22 mouse cellular contexts compared by ENCODE assay signal in the genomic region with DNA sequence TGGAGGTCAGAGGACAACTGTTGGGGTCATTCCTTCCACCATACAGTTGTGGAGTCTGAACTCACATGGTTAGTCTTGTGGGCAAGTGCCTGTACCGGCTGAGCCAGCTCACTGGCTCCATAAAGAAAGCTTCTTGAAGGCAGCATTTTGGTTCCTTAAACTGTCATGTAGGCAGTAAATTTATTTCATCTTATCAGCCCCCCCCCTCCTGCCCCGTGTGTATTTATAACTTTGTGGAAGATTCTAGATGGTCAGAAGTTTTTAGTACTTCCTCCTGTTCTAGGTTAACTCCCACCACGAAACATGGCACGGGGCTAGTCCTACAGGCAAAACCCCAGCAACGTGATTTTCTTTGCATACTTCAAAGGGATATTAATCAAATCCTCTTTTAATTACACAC.
"Had no signal": no experiment of that assay in that cellular context is flagged by ENCODE, and none has a peak within 500 bp of the region (broad histone marks: within the 10 kb centered on the region; RNA-seq: fewer than 3 reads in every experiment).

No protein-coding gene starts in this region.

- H3K9me3 ChIP-seq: liver, embryonic 15.5 days; lung, embryonic 15.5 days; midbrain, embryonic 10.5 days; midbrain, embryonic 13.5 days; neural tube, embryonic 13.5 days; neural tube, embryonic 15.5 days had no signal

- ATAC-seq: liver, postnatal 0 days; lung, postnatal 0 days; midbrain, embryonic 13.5 days; midbrain, embryonic 16.5 days had no signal

- DNase-seq: liver, postnatal 0 days; lung, adult 2 months; lung, postnatal 14 days; lung, postnatal 36 days; retina, postnatal 1 day; right cerebral cortex, adult 18-20 months; right cerebral cortex, postnatal 25 days; right cerebral cortex, postnatal 4 days; spleen, adult 18-20 months; thymus, adult 18-20 months; thymus, postnatal 25 days; thymus, postnatal 4 days had no signal

- H3K4me1 ChIP-seq: lung, embryonic 15.5 days; midbrain, embryonic 13.5 days; neural tube, embryonic 13.5 days had no signal

- H3K9ac ChIP-seq: liver, embryonic 15.5 days; liver, postnatal 0 days; lung, embryonic 15.5 days; midbrain, embryonic 13.5 days; neural tube, embryonic 13.5 days; neural tube, embryonic 15.5 days had no signal

- H3K4me3 ChIP-seq: liver, embryonic 15.5 days; lung, embryonic 15.5 days; midbrain, embryonic 10.5 days; midbrain, embryonic 13.5 days; myocyte; neural tube, embryonic 13.5 days; neural tube, embryonic 15.5 days had no signal

- H3K27me3 ChIP-seq: liver, embryonic 15.5 days; lung, embryonic 15.5 days; midbrain, embryonic 13.5 days; neural tube, embryonic 13.5 days; neural tube, embryonic 15.5 days had no signal

- H3K36me3 ChIP-seq: liver, embryonic 15.5 days; lung, embryonic 15.5 days; midbrain, embryonic 10.5 days; midbrain, embryonic 13.5 days; neural tube, embryonic 13.5 days; neural tube, embryonic 15.5 days had no signal

- H3K27ac ChIP-seq: liver, embryonic 15.5 days; lung, embryonic 15.5 days; macrophage; midbrain, embryonic 10.5 days; midbrain, embryonic 13.5 days; neural tube, embryonic 13.5 days; neural tube, embryonic 15.5 days had no signal
